Mouse (Mus musculus) liver, embryonic 14.5 days (tissue): ENCODE measurements around the gene Pgpep1.

ENCODE experiments used
- CTCF ChIP-seq: IDR thresholded peaks from 2 replicates; pipeline ENCODE4 v1.5.1; 2016; ENCODE audit warnings: antibody characterized with exemption, low read depth, control low read depth
- EP300 ChIP-seq: IDR thresholded peaks from 2 replicates; pipeline ENCODE4 v1.6.1; 2016; ENCODE audit warnings: antibody characterized with exemption, low read depth

- TF ChIP-seq EP300 (no peak), CTCF (no peak)
Measured at GRCm38 (mm10) chr8:70600473-70601270, 59.5 kb downstream of the Pgpep1 start.
